Mouse (Mus musculus) liver, embryonic 11.5 days (tissue): ENCODE measurements at regions not wholly inside any gene's neighbourhood (a gene's known extent, or its start where the extent isn't known, plus 50 kb on each side); places are given as distances from the start of the nearest gene placed in this dataset.

Source experiments
- ATAC-seq: fragments of 200-750 bp; cut with Nextera tagmentation; replicated peaks from 2 replicates; pipeline ENCODE4 v1.8.0; 2017; ENCODE audit warnings: moderate number of reproducible peaks, mild to moderate bottlenecking, moderate TSS enrichment, moderate library complexity; ENCODE audit not compliant: low FRiP score
- DNase-seq: peaks from one replicate; pipeline ENCODE4 v3.0.0-alpha.2; 2017; ENCODE audit warnings: low spot score
- H3K27ac ChIP-seq: fragments of 300-500 bp; sonication (generic); 2 replicates; pipeline ENCODE4 v1.5.1; 2014; ENCODE audit warnings: mild to moderate bottlenecking, low read depth, low read length, control low read depth
- H3K27me3 ChIP-seq: fragments of 300-500 bp; sonication (generic); replicated peaks from 2 replicates; pipeline ENCODE4 v1.6.1; 2014; ENCODE audit warnings: low read length, mixed read lengths; ENCODE audit not compliant: control insufficient read depth, insufficient read depth
- H3K36me3 ChIP-seq: fragments of 300-500 bp; sonication (generic); 2 replicates; pipeline ENCODE4 v1.6.1; 2014; ENCODE audit warnings: mild to moderate bottlenecking, low read length, moderate library complexity, mixed read lengths; ENCODE audit not compliant: control insufficient read depth, insufficient read depth
- H3K4me1 ChIP-seq: fragments of 300-500 bp; sonication (generic); replicated peaks from 2 replicates; pipeline ENCODE4 v1.6.1; 2014; ENCODE audit warnings: low read length, mixed read lengths; ENCODE audit not compliant: control insufficient read depth, insufficient read depth
- H3K4me2 ChIP-seq: fragments of 300-500 bp; sonication (generic); 2 replicates; pipeline ENCODE4 v1.6.1; 2014; ENCODE audit warnings: mild to moderate bottlenecking, control low read depth, moderate library complexity
- H3K4me3 ChIP-seq: fragments of 300-500 bp; sonication (generic); 2 replicates; pipeline ENCODE4 v1.5.1; 2014; ENCODE audit warnings: low read depth, low read length, control low read depth
- H3K9ac ChIP-seq: fragments of 300-500 bp; sonication (generic); 2 replicates; pipeline ENCODE4 v1.6.1; 2014; ENCODE audit warnings: low read depth, low read length, control low read depth
- H3K9me3 ChIP-seq: fragments of 300-500 bp; sonication (generic); 2 replicates; pipeline ENCODE4 v1.6.1; 2016; ENCODE audit warnings: low read length, inconsistent platforms, mixed read lengths; ENCODE audit not compliant: control insufficient read depth
- WGBS: fragments of 180-500 bp; shearing (Covaris S2); extraction: QIAGEN DNeasy Blood & Tissue Kit; methylation state at CpG from one replicate; pipeline ENCODE4 v1.1.7; 2014; 5-methylcytosine and 5-hydroxymethylcytosine counted together

- DNase-seq (peak; percentile 45), ATAC-seq (no peak)
- Histone ChIP-seq H3K27me3 (peaks cover 35% of the 10 kb centered on the region), H3K9me3 (no peaks in the 10 kb centered on the region), H3K36me3 (no peaks in the 10 kb centered on the region), H3K4me1 (no peaks in the 10 kb centered on the region), H3K9ac (no peak overlapping the region), H3K27ac (no peak overlapping the region), H3K4me3 (no peak overlapping the region), H3K4me2 (no peak overlapping the region)
- 28% methylated on average over 8 of the region's 8 CpGs for WGBS
Measured at GRCm38 (mm10) chrX:99657790-99658451, 162.9 kb upstream of the Tmem28 start.

DNA sequence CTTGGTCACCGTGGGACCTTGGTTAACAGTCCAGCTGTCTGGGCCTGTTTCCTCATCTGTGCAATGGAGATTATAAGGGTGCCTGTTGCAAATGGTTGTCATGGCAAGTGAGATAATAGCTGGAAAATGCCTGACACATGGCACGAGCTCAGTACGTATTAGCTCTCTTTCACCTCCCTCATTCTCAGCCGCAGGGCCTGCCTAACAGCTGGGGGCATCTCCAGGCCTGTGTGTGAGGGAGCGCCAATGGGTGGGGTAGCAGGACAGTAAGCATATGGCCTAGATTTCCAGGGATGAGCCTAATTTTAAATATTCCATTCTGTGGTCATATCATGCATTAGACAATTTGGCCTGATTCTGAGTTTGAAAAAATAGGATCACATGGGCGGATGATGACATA lies 163.8 kb upstream of the Tmem28 start:
- Histone ChIP-seq H3K4me1 (no peaks in the 10 kb centered on the region), H3K9ac (no peak overlapping the region), H3K4me2 (no peak overlapping the region), H3K9me3 (no peaks in the 10 kb centered on the region), H3K27ac (no peak overlapping the region), H3K4me3 (no peak overlapping the region), H3K36me3 (no peaks in the 10 kb centered on the region), H3K27me3 (peaks cover 29% of the 10 kb centered on the region)
- no peak for ATAC-seq
- WGBS = 60% methylated on average over 6 of the region's 6 CpGs
- DNase-seq = no peak

GRCm38 (mm10) chrX:99632211-99632775 lies 161.2 kb upstream of the Pja1 start:
- 68% methylated on average over 2 of the region's 2 CpGs for WGBS
- peaks cover 26% of the 10 kb centered on the region for H3K27me3 ChIP-seq
- no peak for ATAC-seq

DNA sequence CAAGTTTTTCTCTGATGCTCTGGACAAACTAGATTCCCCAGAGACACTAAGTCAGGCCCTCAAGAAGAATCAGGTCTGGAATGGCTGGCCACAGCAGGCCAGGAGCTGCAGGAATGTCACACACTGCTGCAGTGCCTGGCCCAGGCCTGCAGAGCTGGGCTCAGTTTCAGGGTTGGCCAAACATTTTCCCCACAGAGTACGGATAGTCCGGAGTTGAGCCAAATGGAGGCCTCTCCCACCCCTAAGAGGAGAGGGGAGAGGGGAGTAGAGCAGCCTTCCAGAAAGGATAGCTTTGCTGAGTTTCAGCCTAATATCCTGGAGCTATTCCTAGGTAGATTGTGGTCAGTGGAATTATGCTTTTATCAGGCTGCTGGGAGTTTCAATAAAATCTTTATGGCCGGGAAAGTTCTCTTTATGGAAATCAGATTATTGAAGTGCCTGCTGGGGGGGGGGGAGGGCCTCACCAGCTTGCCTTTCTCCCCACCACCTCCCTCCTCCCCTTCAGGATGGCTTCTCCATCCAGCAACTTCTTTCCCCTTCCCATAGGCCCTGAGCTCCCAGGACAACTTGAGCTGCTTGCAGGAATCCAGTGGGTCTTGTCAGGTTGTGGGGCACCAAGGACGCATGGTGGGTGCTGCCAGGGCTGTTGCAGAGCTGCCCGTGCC lies 153.6 kb upstream of the Pja1 start:
- H3K4me1 ChIP-seq = no peaks in the 10 kb centered on the region
- H3K4me2 ChIP-seq = no peak overlapping the region
- WGBS = 67% methylated on average over 5 of the region's 5 CpGs
- ATAC-seq (no peak), DNase-seq (no peak)
- no peaks in the 10 kb centered on the region for H3K9me3 ChIP-seq
- H3K27ac ChIP-seq = no peak overlapping the region
- H3K9ac ChIP-seq = no peak overlapping the region
- peaks cover 28% of the 10 kb centered on the region for H3K27me3 ChIP-seq
- no peaks in the 10 kb centered on the region for H3K36me3 ChIP-seq
- H3K4me3 ChIP-seq = no peak overlapping the region

More at GRCm38 (mm10) chrX:99632211-99632775, 161.2 kb upstream of the Pja1 start:
- H3K4me3 ChIP-seq = no peak overlapping the region
- no peak overlapping the region for H3K9ac ChIP-seq
- DNase-seq = no peak
- H3K9me3 ChIP-seq = no peaks in the 10 kb centered on the region
- no peak overlapping the region for H3K27ac ChIP-seq
- H3K4me2 ChIP-seq = no peak overlapping the region
- H3K4me1 ChIP-seq = no peaks in the 10 kb centered on the region
- H3K36me3 ChIP-seq = no peaks in the 10 kb centered on the region

GRCm38 (mm10) chrX:99612130-99612759 lies 141.2 kb upstream of the Pja1 start:
- Histone ChIP-seq H3K27me3 (peaks cover 20% of the 10 kb centered on the region), H3K27ac (no peak overlapping the region), H3K36me3 (no peaks in the 10 kb centered on the region), H3K4me1 (no peaks in the 10 kb centered on the region), H3K9me3 (no peaks in the 10 kb centered on the region), H3K4me2 (no peak overlapping the region), H3K4me3 (no peak overlapping the region), H3K9ac (no peak overlapping the region)
- no peak for DNase-seq
- ATAC-seq = no peak
- 72% methylated on average over 9 of the region's 9 CpGs for WGBS

DNA sequence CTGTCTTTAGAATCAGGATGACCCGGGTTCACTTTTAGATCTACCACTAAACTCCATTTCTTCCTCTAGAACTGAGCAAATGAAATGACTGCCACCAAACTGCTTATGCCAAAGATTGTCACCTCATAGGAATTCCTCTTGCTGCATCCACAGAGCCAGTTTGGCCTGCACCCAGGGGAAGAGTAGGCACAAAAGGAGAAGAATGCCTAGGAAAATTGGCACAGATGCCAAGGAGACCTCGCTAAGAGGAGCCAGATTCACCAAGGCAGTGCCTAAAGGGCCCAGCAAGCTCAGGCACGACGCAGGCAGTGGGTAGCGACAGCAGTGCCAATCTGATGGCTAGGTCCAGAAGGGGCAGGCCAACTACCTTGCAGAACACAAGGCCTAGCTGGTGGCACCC lies 139.0 kb upstream of the Pja1 start:
- H3K27ac ChIP-seq = no peak overlapping the region
- no peak overlapping the region for H3K4me3 ChIP-seq
- H3K9me3 ChIP-seq = no peaks in the 10 kb centered on the region
- WGBS = 73% methylated on average over 5 of the region's 5 CpGs
- H3K36me3 ChIP-seq = no peaks in the 10 kb centered on the region
- H3K27me3 ChIP-seq = peaks cover 29% of the 10 kb centered on the region
- DNase-seq = no peak
- ATAC-seq = no peak
- H3K4me1 ChIP-seq = no peaks in the 10 kb centered on the region
- no peak overlapping the region for H3K4me2 ChIP-seq
- no peak overlapping the region for H3K9ac ChIP-seq

DNA sequence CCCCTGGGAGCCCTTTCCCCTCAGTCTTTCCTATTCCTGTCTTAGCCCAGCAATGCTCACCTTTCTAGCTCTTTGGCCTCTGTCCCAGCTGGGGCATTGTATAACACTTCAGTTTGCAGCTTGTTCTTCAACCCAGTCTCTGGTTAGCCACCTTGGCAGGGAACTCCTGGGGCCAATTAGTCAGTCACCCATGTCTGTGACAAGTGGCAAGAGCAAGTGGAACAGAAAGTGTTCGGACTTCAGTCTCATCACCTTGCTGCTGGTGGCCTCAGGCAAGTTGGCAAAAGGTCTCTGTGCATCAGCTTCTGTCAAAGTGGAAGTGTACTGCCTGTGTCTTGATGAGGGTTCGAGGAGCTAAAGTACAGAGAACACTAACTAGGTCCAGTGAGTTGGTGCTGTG lies 138.5 kb upstream of the Pja1 start:
- no peak for DNase-seq
- Histone ChIP-seq H3K4me2 (no peak overlapping the region), H3K9ac (no peak overlapping the region), H3K27ac (no peak overlapping the region), H3K27me3 (peaks cover 32% of the 10 kb centered on the region), H3K4me3 (no peak overlapping the region), H3K4me1 (no peaks in the 10 kb centered on the region), H3K36me3 (no peaks in the 10 kb centered on the region), H3K9me3 (no peaks in the 10 kb centered on the region)
- no peak for ATAC-seq
- 76% methylated on average over 2 of the region's 2 CpGs for WGBS

DNA sequence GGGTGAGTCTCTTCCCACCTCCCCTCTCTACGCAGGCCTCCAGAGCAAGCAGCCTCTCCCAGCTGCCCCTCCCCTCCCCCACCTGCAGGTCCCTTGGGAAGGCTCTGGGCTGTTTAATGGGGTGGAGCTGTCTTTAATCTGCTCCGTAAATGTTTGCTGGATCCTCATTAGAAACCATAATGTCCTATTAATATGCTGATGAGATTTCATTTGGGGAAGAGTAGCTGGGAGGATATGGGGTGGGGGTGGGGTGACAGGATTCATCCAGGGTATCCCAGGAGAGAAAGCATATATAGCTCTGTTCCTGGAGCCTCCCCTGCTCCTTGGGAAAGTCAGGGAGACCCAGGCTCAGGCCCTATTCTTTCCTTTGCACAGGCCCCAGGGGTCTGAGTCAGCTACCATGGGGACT lies 137.2 kb upstream of the Pja1 start:
- ATAC-seq (no peak), DNase-seq (no peak)
- H3K4me1 ChIP-seq = no peaks in the 10 kb centered on the region
- no peak overlapping the region for H3K27ac ChIP-seq
- H3K9ac ChIP-seq = no peak overlapping the region
- 29% methylated on average over 2 of the region's 2 CpGs for WGBS
- H3K4me3 ChIP-seq = no peak overlapping the region
- H3K36me3 ChIP-seq = no peaks in the 10 kb centered on the region
- no peaks in the 10 kb centered on the region for H3K9me3 ChIP-seq
- peaks cover 40% of the 10 kb centered on the region for H3K27me3 ChIP-seq
- no peak overlapping the region for H3K4me2 ChIP-seq
